Mouse (Mus musculus) lung, postnatal 0 days (tissue): Measurements from ENCODE around the gene Ttc25. TPM values are rescaled to one million over a fixed set of nuclear protein-coding genes. Genes with fewer than 3 reads are reported as not detected.
"Not testable (repeated sequence)": the region's sequence is repeated elsewhere in the genome, so short reads cannot be mapped to it uniquely, and the experiment has no call there.

ENCODE experiments used
- ATAC-seq: fragments of 200-750 bp; cut with Nextera tagmentation; 2 replicates; pipeline ENCODE4 v1.8.0; 2017; ENCODE audit warnings: moderate library complexity
- DNase-seq: peaks from one replicate; pipeline ENCODE4 v3.0.0-alpha.2; 2016; ENCODE audit warnings: low spot score
- H3K27ac ChIP-seq: fragments of 300-500 bp; sonication (generic); 2 replicates; pipeline ENCODE4 v1.5.1; 2014; ENCODE audit warnings: antibody characterized with exemption, mild to moderate bottlenecking, low read length, mixed read lengths
- H3K27me3 ChIP-seq: fragments of 300-500 bp; sonication (generic); replicated peaks from 2 replicates; pipeline ENCODE4 v1.6.1; 2014; ENCODE audit warnings: low read length, mixed read lengths; ENCODE audit not compliant: insufficient read depth
- H3K36me3 ChIP-seq: fragments of 300-500 bp; sonication (generic); 2 replicates; pipeline ENCODE4 v1.6.1; 2014; ENCODE audit warnings: low read length, mixed read lengths; ENCODE audit not compliant: insufficient read depth
- H3K4me1 ChIP-seq: fragments of 300-500 bp; sonication (generic); 2 replicates; pipeline ENCODE4 v1.6.1; 2014; ENCODE audit warnings: antibody characterized with exemption, low read depth, low read length, mixed read lengths; ENCODE audit not compliant: insufficient read depth
- H3K4me2 ChIP-seq: fragments of 300-500 bp; sonication (generic); replicated peaks from 2 replicates; pipeline ENCODE4 v1.6.1; 2014; ENCODE audit warnings: low read depth, mild to moderate bottlenecking, low read length, moderate library complexity, mixed read lengths
- H3K4me3 ChIP-seq: fragments of 300-500 bp; sonication (generic); 2 replicates; pipeline ENCODE4 v1.5.1; 2014; ENCODE audit warnings: low read depth, low read length
- H3K9ac ChIP-seq: fragments of 300-500 bp; sonication (generic); replicated peaks from 2 replicates; pipeline ENCODE4 v1.6.1; 2014; ENCODE audit warnings: low read depth, mild to moderate bottlenecking
- H3K9me3 ChIP-seq: fragments of 300-500 bp; sonication (generic); 2 replicates; pipeline ENCODE4 v1.6.1; 2016; ENCODE audit warnings: low read length, mixed read lengths
- CTCF ChIP-seq: IDR thresholded peaks from 2 replicates; pipeline ENCODE4 v1.5.1; 2016; ENCODE audit warnings: antibody characterized with exemption, mild to moderate bottlenecking
- EP300 ChIP-seq: IDR thresholded peaks from 2 replicates; pipeline ENCODE4 v1.6.1; 2016; ENCODE audit warnings: antibody characterized with exemption, mild to moderate bottlenecking, control low read depth
- WGBS: fragments of 180-500 bp; shearing (Covaris S2); extraction: QIAGEN DNeasy Blood & Tissue Kit; methylation state at CpG from one replicate; pipeline ENCODE4 v1.1.7; 2014; 5-methylcytosine and 5-hydroxymethylcytosine counted together
- polyA plus RNA-seq: library from polyadenylated mRNA; unstranded; fragments of >200 nt; fragmentation: Nextera tagmentation; extraction: Ambion mirVana; gene quantifications from 2 replicates; pipeline ENCODE4 v1.2.1, GENCODE M21; 2015

Ttc25 gene
- polyA plus RNA-seq, 1 experiment from 2014 or later, result 3.5 TPM

- WGBS, result 88% methylated on average over 9 of the region's 9 CpGs
- no peaks in the 10 kb centered on the region for H3K9me3 ChIP-seq
- H3K4me2 ChIP-seq, result no peak overlapping the region
- no peaks in the 10 kb centered on the region for H3K27me3 ChIP-seq
- no peaks in the 10 kb centered on the region for H3K4me1 ChIP-seq
- no peak overlapping the region for H3K9ac ChIP-seq
- H3K36me3 ChIP-seq, result peaks cover 15% of the 10 kb centered on the region
- H3K27ac ChIP-seq, result no peak overlapping the region
- ATAC-seq (no peak), DNase-seq (no peak)
- H3K4me3 ChIP-seq, result no peak overlapping the region
- TF ChIP-seq EP300, result no peak
- no peak for TF ChIP-seq CTCF
These were observed 33.9 kb downstream of the Ttc25 start for GRCm38 (mm10) chr11:100579116-100579799.

DNA sequence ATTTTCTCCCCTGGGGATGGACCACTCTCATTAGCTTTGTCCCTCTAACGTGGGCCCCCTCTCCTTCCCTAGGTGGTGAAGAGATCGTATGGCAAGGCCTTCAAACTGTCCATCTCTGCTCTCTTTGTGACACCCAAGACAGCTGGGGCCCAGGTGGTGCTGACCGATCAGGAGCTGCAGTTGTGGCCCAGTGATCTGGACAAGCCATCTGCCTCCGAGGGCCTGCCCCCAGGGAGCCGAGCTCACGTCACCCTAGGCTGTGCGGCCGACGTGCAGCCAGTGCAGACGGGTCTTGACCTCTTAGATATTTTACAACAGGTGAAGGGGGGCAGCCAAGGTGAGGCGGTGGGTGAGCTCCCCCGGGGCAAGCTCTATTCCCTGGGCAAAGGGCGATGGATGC lies 34.9 kb downstream of the Ttc25 start:
- H3K27ac ChIP-seq, result no peak overlapping the region
- H3K9ac ChIP-seq, result no peak overlapping the region
- DNase-seq (no peak), ATAC-seq (no peak)
- no peaks in the 10 kb centered on the region for H3K4me1 ChIP-seq
- H3K4me3 ChIP-seq, result no peak overlapping the region
- no peak overlapping the region for H3K4me2 ChIP-seq
- no peaks in the 10 kb centered on the region for H3K27me3 ChIP-seq
- peaks cover 25% of the 10 kb centered on the region for H3K36me3 ChIP-seq
- 87% methylated on average over 13 of the region's 13 CpGs for WGBS
- TF ChIP-seq CTCF (no peak), EP300 (no peak)
- H3K9me3 ChIP-seq, result no peaks in the 10 kb centered on the region

DNA sequence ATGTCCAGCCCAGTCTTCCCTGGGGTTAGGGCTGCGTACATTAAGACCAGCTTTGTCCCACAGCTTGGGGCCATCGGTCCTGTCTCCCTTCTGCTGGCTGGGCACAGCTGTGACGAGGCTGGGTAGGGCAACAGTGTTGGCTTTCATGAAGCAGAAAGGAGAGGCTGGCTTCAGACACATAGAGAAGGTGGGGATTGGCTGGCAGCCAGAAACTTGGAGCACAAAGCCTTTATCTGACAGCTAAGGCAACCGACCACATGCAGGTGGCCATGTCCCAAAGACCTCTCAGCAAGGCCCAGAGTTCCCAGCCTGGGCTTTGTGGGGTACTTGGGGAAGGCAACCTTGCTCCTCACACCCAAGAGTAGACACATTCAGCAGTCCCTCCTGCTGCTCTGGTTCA lies 36.3 kb downstream of the Ttc25 start:
- no peaks in the 10 kb centered on the region for H3K27me3 ChIP-seq
- no peaks in the 10 kb centered on the region for H3K9me3 ChIP-seq
- peaks cover 39% of the 10 kb centered on the region for H3K36me3 ChIP-seq
- H3K27ac ChIP-seq, result no peak overlapping the region
- TF ChIP-seq CTCF, result no peak
- no peak for TF ChIP-seq EP300
- H3K4me3 ChIP-seq, result no peak overlapping the region
- DNase-seq, result no peak
- H3K4me2 ChIP-seq, result no peak overlapping the region
- no peak overlapping the region for H3K9ac ChIP-seq
- H3K4me1 ChIP-seq, result no peaks in the 10 kb centered on the region
- 56% methylated on average over 4 of the region's 4 CpGs for WGBS
- ATAC-seq, result no peak

DNA sequence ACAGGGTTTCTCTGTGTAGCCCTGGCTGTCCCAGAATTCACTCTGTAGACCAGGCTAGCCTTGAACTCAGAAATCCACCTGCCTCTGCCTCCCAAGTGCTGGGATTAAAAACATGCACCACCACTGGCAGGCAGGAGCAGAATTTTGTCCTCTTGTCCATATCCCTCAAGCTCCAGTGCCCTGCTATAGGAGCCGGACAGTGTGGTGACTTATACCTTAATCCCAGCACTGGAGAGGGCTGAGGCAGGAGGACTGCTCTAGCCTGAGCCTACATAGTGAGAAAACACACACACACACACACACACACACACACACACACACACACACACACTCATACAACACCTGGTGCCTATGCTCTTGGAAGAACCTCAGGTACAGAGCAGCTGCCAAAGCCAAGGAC lies 37.0 kb downstream of the Ttc25 start:
- not testable (repeated sequence) for H3K4me1 ChIP-seq, H3K9me3 ChIP-seq, DNase-seq, H3K4me3 ChIP-seq, H3K27me3 ChIP-seq, H3K4me2 ChIP-seq, H3K27ac ChIP-seq, H3K9ac ChIP-seq, ATAC-seq
- peaks cover 44% of the 10 kb centered on the region for H3K36me3 ChIP-seq
- 89% methylated on average over 1 of the region's 1 CpGs for WGBS

- no peak for ATAC-seq
- H3K9me3 ChIP-seq, result no peaks in the 10 kb centered on the region
- 79% methylated on average over 2 of the region's 2 CpGs for WGBS
These were observed 37.4 kb downstream of the Ttc25 start for GRCm38 (mm10) chr11:100582836-100583235.

GRCm38 (mm10) chr11:100584561-100584961 lies 39.2 kb downstream of the Ttc25 start:
- H3K36me3 ChIP-seq, result peaks cover 61% of the 10 kb centered on the region
- TF ChIP-seq EP300 (no peak), CTCF (no peak)
- no peak overlapping the region for H3K9ac ChIP-seq
- 92% methylated on average over 7 of the region's 7 CpGs for WGBS
- H3K9me3 ChIP-seq, result no peaks in the 10 kb centered on the region
- no peaks in the 10 kb centered on the region for H3K27me3 ChIP-seq
- no peak overlapping the region for H3K4me2 ChIP-seq
- no peaks in the 10 kb centered on the region for H3K4me1 ChIP-seq
- ATAC-seq (no peak), DNase-seq (no peak)
- H3K27ac ChIP-seq, result no peak overlapping the region
- H3K4me3 ChIP-seq, result no peak overlapping the region

More at GRCm38 (mm10) chr11:100582836-100583235, 37.4 kb downstream of the Ttc25 start:
- Histone ChIP-seq H3K4me3 (no peak overlapping the region), H3K27me3 (no peaks in the 10 kb centered on the region), H3K4me1 (no peaks in the 10 kb centered on the region), H3K36me3 (peaks cover 49% of the 10 kb centered on the region), H3K9ac (no peak overlapping the region), H3K4me2 (no peak overlapping the region), H3K27ac (no peak overlapping the region)
- no peak for DNase-seq
- no peak for TF ChIP-seq EP300
- TF ChIP-seq CTCF, result no peak

DNA sequence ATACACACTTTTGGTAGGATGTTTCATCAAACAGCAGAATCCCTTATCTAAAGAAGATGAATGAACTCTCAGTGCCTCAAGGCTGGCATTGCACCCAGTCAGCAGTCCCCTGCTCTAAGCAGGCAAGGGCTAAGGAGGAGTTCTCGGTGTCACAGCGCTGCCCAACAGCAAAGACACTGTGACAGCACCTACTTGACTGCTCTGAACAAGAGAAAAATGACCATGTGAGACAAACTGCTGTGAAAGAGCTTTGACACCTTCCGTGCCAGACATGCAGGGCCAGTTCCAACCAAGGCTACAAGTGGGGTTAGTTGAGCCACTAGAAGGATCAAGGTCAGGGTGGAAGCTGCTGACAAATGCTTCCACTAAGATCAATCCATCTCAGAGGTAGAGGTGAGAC lies 39.7 kb downstream of the Ttc25 start:
- TF ChIP-seq EP300 (no peak), CTCF (no peak)
- no peaks in the 10 kb centered on the region for H3K9me3 ChIP-seq
- H3K9ac ChIP-seq, result no peak overlapping the region
- peaks cover 61% of the 10 kb centered on the region for H3K36me3 ChIP-seq
- no peaks in the 10 kb centered on the region for H3K4me1 ChIP-seq
- no peak for ATAC-seq
- WGBS, result 97% methylated on average over 3 of the region's 3 CpGs
- DNase-seq, result no peak
- H3K27ac ChIP-seq, result no peak overlapping the region
- no peak overlapping the region for H3K4me3 ChIP-seq
- no peaks in the 10 kb centered on the region for H3K27me3 ChIP-seq
- no peak overlapping the region for H3K4me2 ChIP-seq
